Mouse (Mus musculus) heart, adult 2 months (tissue): ENCODE measurements around the gene D230025D16Rik.

Experiments
- CTCF ChIP-seq: fragments of 200-600 bp; IDR thresholded peaks from 2 replicates; pipeline ENCODE4 v1.8.1; 2022; ENCODE audit warnings: antibody characterized with exemption, mild to moderate bottlenecking, moderate library complexity
- POLR2A ChIP-seq: fragments of 200-500 bp; IDR thresholded peaks from 2 replicates; pipeline ENCODE4 v1.6.1; 2011; ENCODE audit warnings: mild to moderate bottlenecking, low read depth, low read length, control low read depth; ENCODE audit not compliant: insufficient read depth

- TF ChIP-seq POLR2A (no peak), CTCF (no peak)
Observed at GRCm38 (mm10) chr8:105294776-105295175, 69.8 kb downstream of the D230025D16Rik start.
